Mouse (Mus musculus) telencephalon, adult 2 months (tissue): ENCODE measurements around the gene Btn1a1.

Experiments used
- DNase-seq: peaks from one replicate; pipeline ENCODE4 v3.0.0-alpha.2; 2011; ENCODE audit warnings: low read depth, low spot score

The Btn1a1 gene

GRCm38 (mm10) chr13:23438521-23438920 lies 27.2 kb downstream of the Btn1a1 start:
- DNase-seq = no peak

- no peak for DNase-seq
Observed at GRCm38 (mm10) chr13:23437908-23438307, 27.8 kb downstream of the Btn1a1 start.

GRCm38 (mm10) chr13:23436861-23437822 lies 28.6 kb downstream of the Btn1a1 start:
- DNase-seq = no peak

- DNase-seq = no peak
Observed at GRCm38 (mm10) chr13:23436231-23436661, 29.5 kb downstream of the Btn1a1 start.

GRCm38 (mm10) chr13:23435676-23436075 lies 30.0 kb downstream of the Btn1a1 start:
- DNase-seq = no peak

GRCm38 (mm10) chr13:23435241-23435640 lies 30.5 kb downstream of the Btn1a1 start:
- no peak for DNase-seq

GRCm38 (mm10) chr13:23434426-23434825 lies 31.3 kb downstream of the Btn1a1 start:
- DNase-seq = no peak

GRCm38 (mm10) chr13:23433801-23434200 lies 31.9 kb downstream of the Btn1a1 start:
- no peak for DNase-seq

GRCm38 (mm10) chr13:23433206-23433605 lies 32.5 kb downstream of the Btn1a1 start:
- DNase-seq = no peak

- DNase-seq = peak; percentile 88
Observed at GRCm38 (mm10) chr13:23432562-23433201, 33.0 kb downstream of the Btn1a1 start.

- no peak for DNase-seq
Observed at GRCm38 (mm10) chr13:23431351-23431771, 34.3 kb downstream of the Btn1a1 start.

GRCm38 (mm10) chr13:23430734-23431133 lies 35.0 kb downstream of the Btn1a1 start:
- no peak for DNase-seq

- no peak for DNase-seq
Observed at GRCm38 (mm10) chr13:23429771-23430380, 35.8 kb downstream of the Btn1a1 start.

GRCm38 (mm10) chr13:23428166-23428993 lies 37.3 kb downstream of the Btn1a1 start:
- no peak for DNase-seq

GRCm38 (mm10) chr13:23427401-23427910 lies 38.2 kb downstream of the Btn1a1 start:
- DNase-seq = no peak

- DNase-seq = no peak
Observed at GRCm38 (mm10) chr13:23426922-23427321, 38.8 kb downstream of the Btn1a1 start.

GRCm38 (mm10) chr13:23426335-23426734 lies 39.4 kb downstream of the Btn1a1 start:
- DNase-seq = no peak

- DNase-seq = no peak
Observed at GRCm38 (mm10) chr13:23425505-23425904, 40.2 kb downstream of the Btn1a1 start.

GRCm38 (mm10) chr13:23424494-23425325 lies 41.0 kb downstream of the Btn1a1 start:
- no peak for DNase-seq

- DNase-seq = no peak
Observed at GRCm38 (mm10) chr13:23424052-23424380, 41.7 kb downstream of the Btn1a1 start.
